Mouse (Mus musculus) myocyte (in vitro differentiated cells): Measurements from ENCODE around the gene Kcng3.

Experiments
- CEBPB ChIP-seq: IDR thresholded peaks from 2 replicates; pipeline ENCODE4 v1.6.1; 2011; ENCODE audit warnings: mild to moderate bottlenecking, moderate library complexity; ENCODE audit not compliant: poor library complexity, insufficient read depth, severe bottlenecking
- E2F4 ChIP-seq: IDR thresholded peaks from one replicate; pipeline ENCODE4 v1.6.1; 2011; ENCODE audit warnings: mild to moderate bottlenecking, control low read depth, moderate library complexity; ENCODE audit not compliant: insufficient read depth
- MAX ChIP-seq: IDR thresholded peaks from one replicate; pipeline ENCODE4 v1.6.1; 2011; ENCODE audit warnings: low read depth, mild to moderate bottlenecking, control low read depth
- MYOD1 ChIP-seq, 3 experiments: IDR thresholded peaks; one replicate each; pipeline ENCODE4 v1.6.1; 2011; ENCODE audit warnings: control low read depth in 2 of 3, low read depth in 2 of 3, mild to moderate bottlenecking in 2 of 3, moderate library complexity in 1 of 3; ENCODE audit not compliant: insufficient read length in 2 of 3, control insufficient read depth in 1 of 3
- MYOG ChIP-seq, 3 experiments: IDR thresholded peaks; one replicate each; pipeline ENCODE4 v1.6.1; 2011; ENCODE audit warnings: control low read depth in 2 of 3, low read depth in 2 of 3, mild to moderate bottlenecking in 2 of 3; ENCODE audit not compliant: insufficient read length in 2 of 3, control insufficient read depth in 1 of 3, insufficient read depth in 1 of 3
- POLR2A ChIP-seq: IDR thresholded peaks from one replicate; pipeline ENCODE4 v1.6.1; 2011; ENCODE audit warnings: low read depth, mild to moderate bottlenecking, control low read depth, moderate library complexity; ENCODE audit not compliant: insufficient read length
- POLR2AphosphoS2 ChIP-seq: IDR thresholded peaks from one replicate; pipeline ENCODE4 v1.6.1; 2011; ENCODE audit warnings: low read depth, control low read depth; ENCODE audit not compliant: insufficient read length
- REST ChIP-seq: IDR thresholded peaks from one replicate; pipeline ENCODE4 v1.6.1; 2011; ENCODE audit warnings: mild to moderate bottlenecking, control low read depth, moderate library complexity; ENCODE audit not compliant: insufficient read depth, insufficient read length
- SRF ChIP-seq: IDR thresholded peaks from one replicate; pipeline ENCODE4 v1.6.1; 2011; ENCODE audit warnings: low read depth; ENCODE audit not compliant: control insufficient read depth, insufficient read length
- TCF12 ChIP-seq: IDR thresholded peaks from one replicate; pipeline ENCODE4 v1.6.1; 2011; ENCODE audit warnings: mild to moderate bottlenecking, control low read depth; ENCODE audit not compliant: poor library complexity, insufficient read depth, severe bottlenecking
- TCF3 ChIP-seq: IDR thresholded peaks from one replicate; pipeline ENCODE4 v1.6.1; 2011; ENCODE audit warnings: low read depth, control low read depth; ENCODE audit not compliant: insufficient read length
- USF1 ChIP-seq: IDR thresholded peaks from one replicate; pipeline ENCODE4 v1.6.1; 2011; ENCODE audit warnings: low read depth, mild to moderate bottlenecking, control low read depth, moderate library complexity

DNA sequence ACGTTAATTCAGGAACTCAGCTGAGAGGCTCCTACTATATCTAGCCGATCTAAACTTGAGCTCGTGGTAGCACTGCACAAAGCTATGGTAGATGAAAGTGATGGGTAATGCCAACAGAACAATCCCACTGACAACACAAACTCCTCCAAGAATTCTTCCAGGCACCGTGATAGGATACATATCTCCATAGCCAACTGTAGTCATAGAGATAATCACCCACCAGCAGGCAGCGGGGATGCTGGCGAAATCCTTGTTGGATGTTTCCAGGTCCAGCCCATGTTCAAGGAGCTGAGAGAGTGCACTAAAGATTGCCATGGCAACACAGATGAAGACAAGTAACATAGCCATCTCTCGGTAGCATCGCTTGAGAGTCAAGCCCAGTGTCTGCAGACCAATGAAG lies 44.0 kb downstream of the Kcng3 start:
- TF ChIP-seq POLR2A (no peak), MAX (no peak), SRF (no peak), TCF3 (no peak), E2F4 (no peak), POLR2AphosphoS2 (no peak), TCF12 (no peak), USF1 (no peak), MYOG (IDR thresholded peaks at IDR 0.05; ENCODE audit: control insufficient read depth in 1 of 3, insufficient read depth in 1 of 3, insufficient read length in 2 of 3, low read depth in 2 of 3) (no peak), CEBPB (no peak), REST (no peak), MYOD1 (IDR thresholded peaks at IDR 0.05; ENCODE audit: control insufficient read depth in 1 of 3, insufficient read length in 2 of 3, low read depth in 2 of 3) (no peak)
